Mouse (Mus musculus): Measurements from ENCODE around the gene Cfi. TPM values are rescaled to one million over a fixed set of nuclear protein-coding genes. Genes with fewer than 3 reads are reported as not detected.

Cfi gene
- polyA plus RNA-seq (2016; fragmentation: Nextera tagmentation; extraction: Ambion mirVana) = 0.42 and 0.52 TPM in 2 replicates

- 72% methylated on average over 6 of the region's 6 CpGs for WGBS
- DNase-seq (ENCODE audit: low spot score) = no peak
- no peaks in the 10 kb centered on the region for H3K36me3 ChIP-seq
- H3K27ac ChIP-seq (replicated peaks) = peak within 1 kb of the TSS; percentile 28; the same call in 1 of the 2 replicates
- no peaks in the 10 kb centered on the region for H3K9me3 ChIP-seq (replicated peaks)
- no peaks in the 10 kb centered on the region for H3K27me3 ChIP-seq (ENCODE audit: low read depth, poor library complexity, severe bottlenecking)
- H3K4me1 ChIP-seq = peaks cover 18% of the 10 kb centered on the region
- H3K4me3 ChIP-seq = peak within 1 kb of the TSS; percentile 20; the same call in 1 of the 2 replicates
Measured at GRCm38 (mm10) chr3:129835388-129835934, at the start of gene Cfi. TSS of gene Cfi (plus strand) at chr3:129835884.

GRCm38 (mm10) chr3:129793801-129794200 lies 41.9 kb upstream of the Cfi start:
- no peaks in the 10 kb centered on the region for H3K36me3 ChIP-seq
- no peaks in the 10 kb centered on the region for H3K4me1 ChIP-seq
- H3K27me3 ChIP-seq (ENCODE audit: low read depth, poor library complexity, severe bottlenecking) = no peaks in the 10 kb centered on the region
- no peak overlapping the region for H3K4me3 ChIP-seq
- no peaks in the 10 kb centered on the region for H3K9me3 ChIP-seq (replicated peaks)
- WGBS = 94% methylated on average over 5 of the region's 5 CpGs
- H3K27ac ChIP-seq (replicated peaks) = no peak overlapping the region
- DNase-seq (ENCODE audit: low spot score) = no peak

GRCm38 (mm10) chr3:129797341-129797740 lies 38.3 kb upstream of the Cfi start:
- DNase-seq (ENCODE audit: low spot score) = no peak
- no peaks in the 10 kb centered on the region for H3K9me3 ChIP-seq (replicated peaks)
- H3K27me3 ChIP-seq (ENCODE audit: low read depth, poor library complexity, severe bottlenecking) = no peaks in the 10 kb centered on the region
- WGBS = 83% methylated on average over 5 of the region's 5 CpGs
- H3K4me1 ChIP-seq = no peaks in the 10 kb centered on the region
- no peak overlapping the region for H3K4me3 ChIP-seq
- H3K27ac ChIP-seq (replicated peaks) = no peak overlapping the region
- no peaks in the 10 kb centered on the region for H3K36me3 ChIP-seq

GRCm38 (mm10) chr3:129798551-129798950 lies 37.1 kb upstream of the Cfi start:
- DNase-seq (ENCODE audit: low spot score) = no peak
- Histone ChIP-seq H3K36me3 (no peaks in the 10 kb centered on the region), H3K9me3 (replicated peaks) (no peaks in the 10 kb centered on the region), H3K27ac (replicated peaks) (no peak overlapping the region), H3K27me3 (ENCODE audit: low read depth, poor library complexity, severe bottlenecking) (no peaks in the 10 kb centered on the region), H3K4me3 (no peak overlapping the region), H3K4me1 (no peaks in the 10 kb centered on the region)
- WGBS = 89% methylated on average over 11 of the region's 11 CpGs

- no peaks in the 10 kb centered on the region for H3K4me1 ChIP-seq
- no peaks in the 10 kb centered on the region for H3K9me3 ChIP-seq (replicated peaks)
- 82% methylated on average over 2 of the region's 2 CpGs for WGBS
- no peak overlapping the region for H3K4me3 ChIP-seq
- DNase-seq (ENCODE audit: low spot score) = no peak
- H3K36me3 ChIP-seq = no peaks in the 10 kb centered on the region
- no peak overlapping the region for H3K27ac ChIP-seq (replicated peaks)
- H3K27me3 ChIP-seq (ENCODE audit: low read depth, poor library complexity, severe bottlenecking) = no peaks in the 10 kb centered on the region
Measured at GRCm38 (mm10) chr3:129799011-129799410, 36.7 kb upstream of the Cfi start.

- H3K9me3 ChIP-seq (replicated peaks) = no peaks in the 10 kb centered on the region
- H3K4me3 ChIP-seq = no peak within 1 kb of the TSS
- no peak for DNase-seq (ENCODE audit: low spot score)
- H3K36me3 ChIP-seq = no peaks in the 10 kb centered on the region
- no peaks in the 10 kb centered on the region for H3K4me1 ChIP-seq
- no peaks in the 10 kb centered on the region for H3K27me3 ChIP-seq (ENCODE audit: low read depth, poor library complexity, severe bottlenecking)
- 83% methylated on average over 10 of the region's 10 CpGs for WGBS
- no peak within 1 kb of the TSS for H3K27ac ChIP-seq (replicated peaks)
Measured at GRCm38 (mm10) chr3:129803765-129804164, 31.9 kb upstream of the Cfi start, which contains the start of gene Lrit3. TSS of gene Lrit3 (minus strand) at chr3:129804030.

GRCm38 (mm10) chr3:129820847-129821246 lies 14.8 kb upstream of the Cfi start:
- Histone ChIP-seq H3K36me3 (peaks cover 39% of the 10 kb centered on the region), H3K27ac (replicated peaks) (no peak overlapping the region), H3K9me3 (replicated peaks) (no peaks in the 10 kb centered on the region), H3K27me3 (ENCODE audit: low read depth, poor library complexity, severe bottlenecking) (no peaks in the 10 kb centered on the region), H3K4me3 (no peak overlapping the region), H3K4me1 (no peaks in the 10 kb centered on the region)
- 83% methylated on average over 9 of the region's 9 CpGs for WGBS
- no peak for DNase-seq (ENCODE audit: low spot score)

- no peaks in the 10 kb centered on the region for H3K27me3 ChIP-seq (ENCODE audit: low read depth, poor library complexity, severe bottlenecking)
- no peak overlapping the region for H3K4me3 ChIP-seq
- WGBS = 86% methylated on average over 8 of the region's 8 CpGs
- no peak overlapping the region for H3K27ac ChIP-seq (replicated peaks)
- peaks cover 48% of the 10 kb centered on the region for H3K36me3 ChIP-seq
- H3K9me3 ChIP-seq (replicated peaks) = no peaks in the 10 kb centered on the region
- no peak for DNase-seq (ENCODE audit: low spot score)
- H3K4me1 ChIP-seq = no peaks in the 10 kb centered on the region
Measured at GRCm38 (mm10) chr3:129821736-129822135, 13.9 kb upstream of the Cfi start.

- Histone ChIP-seq H3K36me3 (peaks cover 54% of the 10 kb centered on the region), H3K9me3 (replicated peaks) (no peaks in the 10 kb centered on the region), H3K27ac (replicated peaks) (no peak within 1 kb of the TSS), H3K27me3 (ENCODE audit: low read depth, poor library complexity, severe bottlenecking) (no peaks in the 10 kb centered on the region), H3K4me3 (no peak within 1 kb of the TSS), H3K4me1 (no peaks in the 10 kb centered on the region)
- DNase-seq (ENCODE audit: low spot score) = no peak
- 76% methylated on average over 11 of the region's 11 CpGs for WGBS
Measured at GRCm38 (mm10) chr3:129822206-129822775, 13.4 kb upstream of the Cfi start, which contains the start of gene Rrh. TSS of gene Rrh (minus strand) at chr3:129822587.

- peaks cover 64% of the 10 kb centered on the region for H3K36me3 ChIP-seq
- no peak overlapping the region for H3K27ac ChIP-seq (replicated peaks)
- no peaks in the 10 kb centered on the region for H3K9me3 ChIP-seq (replicated peaks)
- H3K27me3 ChIP-seq (ENCODE audit: low read depth, poor library complexity, severe bottlenecking) = no peaks in the 10 kb centered on the region
- no peak for DNase-seq (ENCODE audit: low spot score)
- H3K4me1 ChIP-seq = no peaks in the 10 kb centered on the region
- H3K4me3 ChIP-seq = no peak overlapping the region
- 57% methylated on average over 5 of the region's 5 CpGs for WGBS
Measured at GRCm38 (mm10) chr3:129823293-129823692, 12.4 kb upstream of the Cfi start.

- H3K27ac ChIP-seq (replicated peaks) = no peak overlapping the region
- no peaks in the 10 kb centered on the region for H3K27me3 ChIP-seq (ENCODE audit: low read depth, poor library complexity, severe bottlenecking)
- no peaks in the 10 kb centered on the region for H3K9me3 ChIP-seq (replicated peaks)
- H3K4me3 ChIP-seq = no peak overlapping the region
- peaks cover 72% of the 10 kb centered on the region for H3K36me3 ChIP-seq
- WGBS = 97% methylated on average over 4 of the region's 4 CpGs
- H3K4me1 ChIP-seq = peaks cover 3% of the 10 kb centered on the region; the same call in 1 of the 2 replicates
- no peak for DNase-seq (ENCODE audit: low spot score)
Measured at GRCm38 (mm10) chr3:129824146-129824545, 11.5 kb upstream of the Cfi start.

- H3K4me1 ChIP-seq = peaks cover 10% of the 10 kb centered on the region
- H3K36me3 ChIP-seq = peaks cover 75% of the 10 kb centered on the region
- no peak overlapping the region for H3K27ac ChIP-seq (replicated peaks)
- H3K9me3 ChIP-seq (replicated peaks) = no peaks in the 10 kb centered on the region
- H3K27me3 ChIP-seq (ENCODE audit: low read depth, poor library complexity, severe bottlenecking) = no peaks in the 10 kb centered on the region
- no peak for DNase-seq (ENCODE audit: low spot score)
- no peak overlapping the region for H3K4me3 ChIP-seq
- 94% methylated on average over 10 of the region's 10 CpGs for WGBS
Measured at GRCm38 (mm10) chr3:129824891-129825290, 10.8 kb upstream of the Cfi start.

GRCm38 (mm10) chr3:129826691-129827090 lies 9.0 kb upstream of the Cfi start:
- DNase-seq (ENCODE audit: low spot score) = no peak
- Histone ChIP-seq H3K36me3 (peaks cover 75% of the 10 kb centered on the region), H3K9me3 (replicated peaks) (no peaks in the 10 kb centered on the region), H3K4me1 (peaks cover 17% of the 10 kb centered on the region), H3K4me3 (no peak overlapping the region), H3K27ac (replicated peaks) (no peak overlapping the region), H3K27me3 (ENCODE audit: low read depth, poor library complexity, severe bottlenecking) (no peaks in the 10 kb centered on the region)
- 90% methylated on average over 10 of the region's 10 CpGs for WGBS
